15 mouse cellular contexts compared by ENCODE assay signal in genomic region chr2:121003586-121003985, GRCm38 (mm10). TPM values are rescaled to one million over a fixed set of nuclear protein-coding genes. Genes with fewer than 3 reads are reported as not detected.
DNase-seq lines count a peak whose midpoint lies in the region; ATAC-seq and TF ChIP-seq lines count a peak whose summit lies in the region.
"Had no signal": no experiment of that assay in that cellular context is flagged by ENCODE, and none has a peak within 500 bp of the region (broad histone marks: within the 10 kb centered on the region; RNA-seq: fewer than 3 reads in every experiment).

No protein-coding gene starts in this region.

- no peaks in the 10 kb centered on the region for H3K9me3 ChIP-seq in hindbrain, postnatal 0 days (ENCODE audit: low read length)
- no peaks in the 10 kb centered on the region for H3K9me3 ChIP-seq in hindbrain, embryonic 14.5 days (ENCODE audit: control insufficient read depth, low read length)
- H3K9me3 ChIP-seq in MEL (replicated peaks; ENCODE audit: insufficient read depth, low read length) = no peaks in the 10 kb centered on the region
- H3K9me3 ChIP-seq: hindbrain, embryonic 13.5 days; megakaryocyte, embryonic 14.5 days had no signal

- H3K27ac ChIP-seq in hindbrain, postnatal 0 days = no peak overlapping the region
- no peak overlapping the region for H3K27ac ChIP-seq in hindbrain, embryonic 14.5 days
- no peak overlapping the region for H3K27ac ChIP-seq in thymus, adult 2 months (ENCODE audit: control insufficient read depth, insufficient read depth, low read length)
- H3K27ac ChIP-seq in MEL (ENCODE audit: control insufficient read depth, low read depth, low read length) = no peak overlapping the region
- H3K27ac ChIP-seq: hindbrain, embryonic 13.5 days had no signal

- no peak for ATAC-seq in hindbrain, postnatal 0 days
- no peak for ATAC-seq in hindbrain, embryonic 14.5 days (ENCODE audit: low FRiP score)
- ATAC-seq in megakaryocyte progenitor cell, adult 5-6 weeks (replicated peaks; ENCODE audit: poor library complexity) = peak; percentile 53
- ATAC-seq: forebrain, embryonic 16.5 days had no signal

- no peaks in the 10 kb centered on the region for H3K79me2 ChIP-seq in MEL (ENCODE audit: control insufficient read depth, insufficient read depth, low read length, poor library complexity)

- H3K36me3 ChIP-seq in hindbrain, postnatal 0 days (ENCODE audit: insufficient read depth, low read length) = no peaks in the 10 kb centered on the region
- H3K36me3 ChIP-seq in hindbrain, embryonic 14.5 days (replicated peaks; ENCODE audit: control insufficient read depth, insufficient read depth) = no peaks in the 10 kb centered on the region
- no peaks in the 10 kb centered on the region for H3K36me3 ChIP-seq in thymus, adult 2 months (ENCODE audit: control insufficient read depth, insufficient read depth, low read length)
- H3K36me3 ChIP-seq in MEL (ENCODE audit: control insufficient read depth in 1 of 2, insufficient read depth in 2 of 2, low read length in 2 of 2) = no peaks in the 10 kb centered on the region; a peak in 1 of 4 replicates

- no peak overlapping the region for H3K4me3 ChIP-seq in hindbrain, postnatal 0 days (ENCODE audit: low read length)
- H3K4me3 ChIP-seq in hindbrain, embryonic 14.5 days (replicated peaks; ENCODE audit: low read length) = no peak overlapping the region
- no peak overlapping the region for H3K4me3 ChIP-seq in thymus, adult 2 months (ENCODE audit: control insufficient read depth, insufficient read depth, low read length)
- no peak overlapping the region for H3K4me3 ChIP-seq in MEL (ENCODE audit: control insufficient read depth in 1 of 2, insufficient read depth in 1 of 2, low read depth in 2 of 2, low read length in 2 of 2)
- H3K4me3 ChIP-seq: hindbrain, embryonic 13.5 days; megakaryocyte, embryonic 14.5 days had no signal

- H3K4me1 ChIP-seq in hindbrain, postnatal 0 days (ENCODE audit: insufficient read depth, low read length) = no peaks in the 10 kb centered on the region
- no peaks in the 10 kb centered on the region for H3K4me1 ChIP-seq in hindbrain, embryonic 14.5 days (replicated peaks; ENCODE audit: control insufficient read depth, insufficient read depth, low read length)
- H3K4me1 ChIP-seq in thymus, adult 2 months (replicated peaks; ENCODE audit: control insufficient read depth, insufficient read depth, low read length) = no peaks in the 10 kb centered on the region
- no peaks in the 10 kb centered on the region; a peak in 1 of 4 replicates for H3K4me1 ChIP-seq in MEL (ENCODE audit: control insufficient read depth in 1 of 2, insufficient read depth in 2 of 2, low read length in 2 of 2)

- TF ChIP-seq POLR2A in thymus, adult 2 months (IDR thresholded peaks at IDR 0.05; ENCODE audit: control insufficient read depth, extremely low read depth, insufficient read depth, low read length, poor library complexity) = no peak
- TF ChIP-seq POLR2A in MEL (IDR thresholded peaks at IDR 0.05; ENCODE audit: control insufficient read depth in 1 of 2, insufficient read depth in 1 of 2, low read depth in 1 of 2, low read length in 2 of 2, poor library complexity in 1 of 2) = no peak

- TF ChIP-seq RAD21 in MEL (IDR thresholded peaks at IDR 0.05; ENCODE audit: low read depth, low read length) = peak; percentile 61

- no peak for TF ChIP-seq EP300 in MEL (IDR thresholded peaks at IDR 0.05; ENCODE audit: low read depth in 1 of 2, low read length in 2 of 2)

- no peak for DNase-seq in hindbrain, postnatal 0 days (ENCODE audit: low spot score)
- no peak for DNase-seq in hindbrain, embryonic 14.5 days (ENCODE audit: low spot score)
- DNase-seq in thymus, adult 2 months = peak; percentile 4
- no peak for DNase-seq in thymus, postnatal 4 days
- peak; percentile 67 for DNase-seq in MEL (ENCODE audit: low read depth, low spot score)
- DNase-seq in adrenal gland, postnatal 25 days = no peak
- no peak for DNase-seq in spleen, postnatal 14 days (ENCODE audit: low spot score in 2 of 2)
- DNase-seq: adrenal gland, adult 2 months; heart, adult 18-20 months; kidney, postnatal 4 days; left cerebral cortex, postnatal 4 days had no signal

- no peak overlapping the region for H3K4me2 ChIP-seq in hindbrain, postnatal 0 days (ENCODE audit: low read depth, low read length)
- no peak overlapping the region for H3K4me2 ChIP-seq in hindbrain, embryonic 14.5 days (replicated peaks)
- H3K4me2 ChIP-seq: hindbrain, embryonic 13.5 days had no signal

- TF ChIP-seq CTCF in hindbrain, postnatal 0 days (IDR thresholded peaks at IDR 0.05; ENCODE audit: low read depth) = peak; percentile 47
- no peak for TF ChIP-seq CTCF in thymus, adult 2 months (IDR thresholded peaks at IDR 0.05; ENCODE audit: borderline replicate concordance, control insufficient read depth, extremely low read depth, insufficient read depth, low read length, poor library complexity)
- peak; percentile 23 to 73 (median 26); a peak in 5 of 6 replicates for TF ChIP-seq CTCF in MEL (IDR thresholded peaks at IDR 0.05 in 2 of 3, conservative IDR thresholded peaks at IDR 0.05 in 1 of 3; ENCODE audit: control insufficient read depth in 1 of 3, insufficient read depth in 1 of 3, low read depth in 2 of 3, low read length in 3 of 3, poor library complexity in 1 of 3, severe bottlenecking in 1 of 3)

- H3K9ac ChIP-seq in hindbrain, postnatal 0 days (replicated peaks; ENCODE audit: low read length) = no peak overlapping the region
- H3K9ac ChIP-seq in hindbrain, embryonic 14.5 days = no peak overlapping the region
- no peak overlapping the region for H3K9ac ChIP-seq in MEL (ENCODE audit: control insufficient read depth, low read depth, low read length, poor library complexity, severe bottlenecking)
- H3K9ac ChIP-seq: hindbrain, embryonic 13.5 days had no signal

- WGBS in hindbrain, postnatal 0 days = 75% methylated on average over 2 of the region's 2 CpGs
- 72% methylated on average over 2 of the region's 2 CpGs for WGBS in hindbrain, embryonic 14.5 days
- WGBS in thymus, adult 2 months = 86% methylated on average over 2 of the region's 2 CpGs

- no peaks in the 10 kb centered on the region for H3K27me3 ChIP-seq in hindbrain, postnatal 0 days (ENCODE audit: insufficient read depth, low read length)
- H3K27me3 ChIP-seq in hindbrain, embryonic 14.5 days (ENCODE audit: control insufficient read depth, insufficient read depth, low read length) = no peaks in the 10 kb centered on the region
- H3K27me3 ChIP-seq in thymus, adult 2 months (ENCODE audit: control insufficient read depth, insufficient read depth, low read length) = no peaks in the 10 kb centered on the region
- no peaks in the 10 kb centered on the region for H3K27me3 ChIP-seq in MEL (ENCODE audit: control insufficient read depth in 1 of 2, insufficient read depth in 2 of 2, low read length in 2 of 2)
- H3K27me3 ChIP-seq: hindbrain, embryonic 13.5 days; megakaryocyte, embryonic 14.5 days had no signal

RNA-seq across cellular contexts. Expression of gene Ccndbp1, which starts 4.6 kb away (rescaled TPM):
- total RNA-seq in hindbrain, postnatal 0 days (2014; rRNA removed) = 40.0 and 42.3 TPM in 2 replicates
- 76.5 and 80.2 TPM in 2 replicates for polyA plus RNA-seq in hindbrain, postnatal 0 days (2015; fragmentation: Nextera tagmentation; extraction: Ambion mirVana)
- polyA plus RNA-seq in hindbrain, embryonic 14.5 days (2014; fragmentation: Nextera tagmentation; extraction: Ambion mirVana) = 76.1 and 87.1 TPM in 2 replicates
- polyA plus RNA-seq in thymus, adult 2 months (2012; rRNA removed) = 51.0 and 54.0 TPM in 2 replicates
- total RNA-seq in MEL (2012; rRNA removed) = 24.6 and 25.7 TPM in 2 replicates
- 100 to 1,000 TPM in 1 of 2 experiments, 10 to 100 TPM in 1; 26.1 to 250 TPM for polyA plus RNA-seq in MEL (2012; ENCODE audit: insufficient read depth in 1 of 2, insufficient read length in 2 of 2, low read depth in 1 of 2, low replicate concordance in 2 of 2, missing spikeins in 1 of 2)
- 44.2 and 50.1 TPM in 2 replicates for total RNA-seq in megakaryocyte progenitor cell, adult 5-6 weeks (2015)
- total RNA-seq in megakaryocyte progenitor cell, adult 5-6 weeks (2017) = 33.5 and 38.1 TPM in 2 replicates
- 48.2 and 51.3 TPM in 2 replicates for total RNA-seq in adrenal gland, postnatal 25 days (2021)

RNA-seq across cellular contexts. Expression of gene Tmem62, which starts 26.8 kb away (rescaled TPM):
- 24.0 and 25.8 TPM in 2 replicates for total RNA-seq in hindbrain, postnatal 0 days (2014; rRNA removed)
- 12.6 and 13.8 TPM in 2 replicates for polyA plus RNA-seq in hindbrain, postnatal 0 days (2015; fragmentation: Nextera tagmentation; extraction: Ambion mirVana)
- polyA plus RNA-seq in hindbrain, embryonic 14.5 days (2014; fragmentation: Nextera tagmentation; extraction: Ambion mirVana) = 18.5 and 18.9 TPM in 2 replicates
- polyA plus RNA-seq in thymus, adult 2 months (2012; rRNA removed) = 8.0 and 8.8 TPM in 2 replicates
- 1.8 and 2.0 TPM in 2 replicates for total RNA-seq in MEL (2012; rRNA removed)
- 1 to 10 TPM in 1 of 2 experiments, not detected in 1; 2.9 TPM for polyA plus RNA-seq in MEL (2012; ENCODE audit: insufficient read depth in 1 of 2, insufficient read length in 2 of 2, low read depth in 1 of 2, low replicate concordance in 2 of 2, missing spikeins in 1 of 2)
- 4.2 and 4.3 TPM in 2 replicates for total RNA-seq in megakaryocyte progenitor cell, adult 5-6 weeks (2015)
- 6.4 and 12.4 TPM in 2 replicates for total RNA-seq in megakaryocyte progenitor cell, adult 5-6 weeks (2017)
- total RNA-seq in adrenal gland, postnatal 25 days (2021) = 26.7 and 27.9 TPM in 2 replicates

RNA-seq across cellular contexts. Expression of gene Ubr1, which starts 33.1 kb away (rescaled TPM):
- total RNA-seq in hindbrain, postnatal 0 days (2014; rRNA removed) = 27.8 and 34.8 TPM in 2 replicates
- polyA plus RNA-seq in hindbrain, postnatal 0 days (2015; fragmentation: Nextera tagmentation; extraction: Ambion mirVana) = 27.3 and 27.5 TPM in 2 replicates
- polyA plus RNA-seq in hindbrain, embryonic 14.5 days (2014; fragmentation: Nextera tagmentation; extraction: Ambion mirVana) = 32.8 and 36.3 TPM in 2 replicates
- 58.0 and 60.3 TPM in 2 replicates for polyA plus RNA-seq in thymus, adult 2 months (2012; rRNA removed)
- total RNA-seq in MEL (2012; rRNA removed) = 11.4 and 12.8 TPM in 2 replicates
- 10 to 100 TPM in 1 of 2 experiments, not detected in 1; 27.8 TPM for polyA plus RNA-seq in MEL (2012; ENCODE audit: insufficient read depth in 1 of 2, insufficient read length in 2 of 2, low read depth in 1 of 2, low replicate concordance in 2 of 2, missing spikeins in 1 of 2)
- 24.7 and 27.1 TPM in 2 replicates for total RNA-seq in megakaryocyte progenitor cell, adult 5-6 weeks (2015)
- 21.1 and 28.5 TPM in 2 replicates for total RNA-seq in megakaryocyte progenitor cell, adult 5-6 weeks (2017)
- 27.7 and 40.6 TPM in 2 replicates for total RNA-seq in adrenal gland, postnatal 25 days (2021)

RNA-seq across cellular contexts. Expression of gene Epb42, which starts 33.3 kb away (rescaled TPM):
- 0.07 and 0.73 TPM in 2 replicates for total RNA-seq in hindbrain, postnatal 0 days (2014; rRNA removed)
- polyA plus RNA-seq in hindbrain, postnatal 0 days (2015; fragmentation: Nextera tagmentation; extraction: Ambion mirVana) = 0.06 and 0.18 TPM in 2 replicates
- polyA plus RNA-seq in hindbrain, embryonic 14.5 days (2014; fragmentation: Nextera tagmentation; extraction: Ambion mirVana) = 0.08 and 1.1 TPM in 2 replicates
- 0.87 and 0.88 TPM in 2 replicates for polyA plus RNA-seq in thymus, adult 2 months (2012; rRNA removed)
- total RNA-seq in MEL (2012; rRNA removed) = 0.69 and 2.9 TPM in 2 replicates
- polyA plus RNA-seq in MEL (2012; ENCODE audit: insufficient read depth in 1 of 2, insufficient read length in 2 of 2, low read depth in 1 of 2, low replicate concordance in 2 of 2, missing spikeins in 1 of 2) = 1 to 10 TPM in 1 of 2 experiments, not detected in 1; 2.3 TPM
- total RNA-seq in megakaryocyte progenitor cell, adult 5-6 weeks (2015) = 1.7 and 2.4 TPM in 2 replicates
- 1.4 and 4.2 TPM in 2 replicates for total RNA-seq in megakaryocyte progenitor cell, adult 5-6 weeks (2017)
- total RNA-seq in adrenal gland, postnatal 25 days (2021) = not detected in 2 replicates
- total RNA-seq: left cerebral cortex, postnatal 4 days had no signal
- polyA plus RNA-seq: adrenal gland, adult 2 months had no signal

Comparison
In these comparisons a context has a peak if more than half of its experiments do, and no peak if none do; other contexts are left out.
1. DNase-seq: peak in thymus, adult 2 months (single experiment) and MEL (single experiment); none in hindbrain, postnatal 0 days (single experiment), hindbrain, embryonic 14.5 days (single experiment), thymus, postnatal 4 days (single experiment), adrenal gland, postnatal 25 days (single experiment) and spleen, postnatal 14 days (0 of 2).